Comparison of ENCODE assay signal across 10 mouse cellular contexts in genomic region chr4:85305912-85306573, GRCm38 (mm10).
A peak's percentile ranks its signal among the peaks of the same experiment; 100 is the strongest.
DNase-seq lines count a peak whose midpoint lies in the region; ATAC-seq lines count a peak whose summit lies in the region.
"Had no signal": no experiment of that assay in that cellular context is flagged by ENCODE, and none has a peak within 500 bp of the region (broad histone marks: within the 10 kb centered on the region; RNA-seq: fewer than 3 reads in every experiment).

No protein-coding gene starts in this region.

- H3K4me1 ChIP-seq in forebrain, embryonic 15.5 days: peaks cover 14% of the 10 kb centered on the region
- peaks cover 8% of the 10 kb centered on the region; the same call in 1 of the 2 replicates for H3K4me1 ChIP-seq in forebrain, embryonic 10.5 days

- no peaks in the 10 kb centered on the region for H3K9me3 ChIP-seq in forebrain, embryonic 15.5 days
- no peaks in the 10 kb centered on the region for H3K9me3 ChIP-seq in forebrain, embryonic 10.5 days

- intact Hi-C loops in left cerebral cortex, postnatal 36 days (cut with DNase I): no loop called here

- no peak for ATAC-seq in forebrain, embryonic 15.5 days (replicated peaks)

- no peaks in the 10 kb centered on the region for H3K36me3 ChIP-seq in forebrain, embryonic 15.5 days
- H3K36me3 ChIP-seq in forebrain, embryonic 10.5 days (replicated peaks): no peaks in the 10 kb centered on the region

- no peaks in the 10 kb centered on the region for H3K27me3 ChIP-seq in forebrain, embryonic 15.5 days
- H3K27me3 ChIP-seq in forebrain, embryonic 10.5 days (ENCODE audit: poor library complexity, severe bottlenecking): no peaks in the 10 kb centered on the region

- H3K9ac ChIP-seq in forebrain, embryonic 15.5 days (replicated peaks): no peak overlapping the region
- H3K9ac ChIP-seq: liver, embryonic 14.5 days had no signal

- 69% methylated on average over 7 of the region's 7 CpGs for WGBS in forebrain, embryonic 15.5 days
- 87% methylated on average over 7 of the region's 7 CpGs for WGBS in forebrain, embryonic 10.5 days

- no peak overlapping the region for H3K4me2 ChIP-seq in forebrain, embryonic 15.5 days (replicated peaks)

- no peak for DNase-seq in forebrain, embryonic 10.5 days (ENCODE audit: extremely low spot score, low spot score)
- DNase-seq in adrenal gland, postnatal 10 days: peak; percentile 21
- DNase-seq in cerebellum, postnatal 14 days: peak; percentile 31 to 68
- peak; percentile 3 to 9 for DNase-seq in lung, adult 18-20 months
- DNase-seq in right cerebral cortex, postnatal 10 days (ENCODE audit: low spot score in 2 of 2): no peak
- no peak for DNase-seq in left cerebral cortex, postnatal 36 days (ENCODE audit: low spot score in 2 of 2)
- no peak for DNase-seq in liver

- H3K27ac ChIP-seq in forebrain, embryonic 15.5 days (replicated peaks): peak overlapping the region; percentile 5; the same call in 1 of the 2 replicates
- no peak overlapping the region for H3K27ac ChIP-seq in forebrain, embryonic 10.5 days
- H3K27ac ChIP-seq: liver, embryonic 14.5 days had no signal

- no peak overlapping the region for H3K4me3 ChIP-seq in forebrain, embryonic 15.5 days
- no peak overlapping the region for H3K4me3 ChIP-seq in forebrain, embryonic 10.5 days
- H3K4me3 ChIP-seq: myocyte had no signal

Comparison
In these comparisons a context has a peak if more than half of its experiments do, and no peak if none do; other contexts are left out.
1. DNase-seq: peak in adrenal gland, postnatal 10 days (single experiment), cerebellum, postnatal 14 days (2 of 2) and lung, adult 18-20 months (2 of 2); none in forebrain, embryonic 10.5 days (single experiment), right cerebral cortex, postnatal 10 days (0 of 2), left cerebral cortex, postnatal 36 days (0 of 2) and liver (single experiment).